Mouse (Mus musculus): ENCODE results near the gene Hydin.

DNA sequence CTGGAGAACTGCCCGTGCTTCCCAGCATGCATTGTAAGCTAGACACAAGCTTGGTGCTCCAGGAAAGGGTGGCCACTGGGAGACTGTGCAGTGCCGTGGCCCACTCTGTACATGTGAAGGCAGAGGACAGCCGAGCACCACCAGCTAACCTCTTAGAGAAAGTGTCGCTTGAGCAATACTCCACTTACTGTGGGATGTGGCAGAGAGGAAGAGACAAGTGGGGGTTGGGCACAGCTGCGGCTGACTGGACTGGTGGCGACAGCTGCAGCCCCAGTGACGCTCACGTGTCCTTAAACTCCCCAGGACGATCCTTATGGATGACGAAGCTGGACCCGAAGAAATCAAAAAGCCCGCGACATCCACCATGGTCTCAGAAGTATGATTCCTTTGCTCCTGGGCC lies 219.2 kb downstream of the Hydin start:
- TF ChIP-seq POLR2A (IDR thresholded peaks at IDR 0.05; ENCODE audit: borderline replicate concordance, extremely low read depth, insufficient read depth, insufficient read length, poor library complexity, severe bottlenecking), result no peak
- TF ChIP-seq CTCF (IDR thresholded peaks at IDR 0.05; ENCODE audit: borderline replicate concordance, extremely low read depth, insufficient read depth, insufficient read length), result no peak

Measured in brain, embryonic 14.5 days (tissue).